Mouse (Mus musculus) kidney, postnatal 25 days (tissue): ENCODE results near the gene Antxr2.

Experiments used
- DNase-seq, 2 experiments: peaks; one replicate each; pipeline ENCODE4 v3.0.0; 2021; ENCODE audit warnings: mixed read lengths in 2 of 2

The Antxr2 gene

GRCm38 (mm10) chr5:98030902-98031641, at the start of gene Antxr2:
Gene Antxr2, minus strand, starts transcription at chr5:98031043.
- DNase-seq, result peak; percentile 64 to 78

DNA sequence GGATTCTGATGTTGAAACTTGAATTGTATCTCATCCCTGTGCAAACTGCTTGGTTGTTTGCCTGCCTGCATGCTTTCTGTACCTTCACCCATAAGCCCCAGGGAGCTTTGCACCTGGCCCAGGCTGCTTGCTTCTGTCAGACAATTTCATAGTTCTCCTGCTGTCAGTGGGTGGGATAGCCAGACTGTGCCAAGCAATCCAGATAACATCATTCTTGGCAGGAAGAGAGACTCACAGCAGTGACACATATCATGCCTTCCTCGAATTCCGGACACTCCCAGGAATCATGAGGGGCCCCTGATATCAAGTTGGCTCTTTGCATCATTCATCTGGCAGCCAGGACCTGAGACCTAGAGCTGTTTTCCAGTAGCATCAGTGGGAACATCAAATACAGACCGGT, 45.8 kb upstream of the Antxr2 start:
- no peak for DNase-seq

GRCm38 (mm10) chr5:98069191-98069590, 38.3 kb upstream of the Antxr2 start:
- DNase-seq, result no peak

GRCm38 (mm10) chr5:98055275-98055674, 24.4 kb upstream of the Antxr2 start:
- no peak for DNase-seq

- no peak for DNase-seq
These were observed 24.0 kb upstream of the Antxr2 start for GRCm38 (mm10) chr5:98054834-98055233.

GRCm38 (mm10) chr5:98034928-98035327, 4.1 kb upstream of the Antxr2 start:
- no peak for DNase-seq

DNA sequence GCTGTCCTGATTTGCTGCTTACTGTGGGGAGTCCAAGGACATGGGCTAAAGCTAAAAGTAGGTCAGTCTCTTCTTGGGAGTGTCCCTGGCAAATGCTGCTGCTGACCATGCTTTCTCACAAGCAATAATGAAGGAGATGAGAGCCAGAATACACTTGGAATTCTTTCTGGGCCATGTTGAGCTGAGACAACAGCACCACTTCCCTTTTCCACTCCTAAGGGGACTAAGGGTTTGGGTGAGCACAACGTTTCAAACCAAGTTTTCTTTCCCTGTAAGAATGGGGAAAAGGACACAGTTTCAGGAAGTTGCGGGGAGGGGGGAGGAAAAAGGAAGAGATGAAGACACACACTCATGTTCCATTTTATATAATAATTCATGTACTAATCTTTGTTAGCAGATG, 3.4 kb upstream of the Antxr2 start:
- no peak for DNase-seq

DNA sequence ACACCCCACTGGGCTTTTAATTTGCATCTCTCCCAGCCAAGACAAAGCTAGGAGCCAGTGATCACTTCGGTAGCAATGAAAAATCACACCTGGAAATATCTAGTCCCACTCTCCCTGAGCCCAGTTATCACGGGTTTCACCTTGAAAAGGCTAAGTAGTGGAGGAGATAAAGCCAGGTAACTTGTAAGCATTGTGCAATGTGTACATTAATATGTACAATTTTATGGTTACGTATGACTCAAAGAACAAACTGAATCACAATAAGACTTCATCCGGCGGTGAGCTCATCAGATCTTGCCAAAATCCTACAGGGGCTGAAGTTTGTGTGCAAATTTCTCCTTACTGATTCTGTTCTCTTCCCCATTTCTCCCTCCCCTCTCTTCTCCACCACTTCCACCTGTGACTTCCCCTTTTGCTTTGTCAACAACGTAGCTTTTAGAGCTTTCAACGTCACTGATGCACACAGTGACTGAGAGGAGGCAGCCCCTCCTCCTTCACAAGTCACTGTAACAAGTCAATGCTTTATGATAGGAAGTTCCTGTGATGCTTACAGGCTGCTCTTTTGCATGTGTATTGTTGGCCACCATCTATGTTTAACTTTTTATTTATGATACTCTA, 2.1 kb upstream of the Antxr2 start:
- no peak for DNase-seq

DNA sequence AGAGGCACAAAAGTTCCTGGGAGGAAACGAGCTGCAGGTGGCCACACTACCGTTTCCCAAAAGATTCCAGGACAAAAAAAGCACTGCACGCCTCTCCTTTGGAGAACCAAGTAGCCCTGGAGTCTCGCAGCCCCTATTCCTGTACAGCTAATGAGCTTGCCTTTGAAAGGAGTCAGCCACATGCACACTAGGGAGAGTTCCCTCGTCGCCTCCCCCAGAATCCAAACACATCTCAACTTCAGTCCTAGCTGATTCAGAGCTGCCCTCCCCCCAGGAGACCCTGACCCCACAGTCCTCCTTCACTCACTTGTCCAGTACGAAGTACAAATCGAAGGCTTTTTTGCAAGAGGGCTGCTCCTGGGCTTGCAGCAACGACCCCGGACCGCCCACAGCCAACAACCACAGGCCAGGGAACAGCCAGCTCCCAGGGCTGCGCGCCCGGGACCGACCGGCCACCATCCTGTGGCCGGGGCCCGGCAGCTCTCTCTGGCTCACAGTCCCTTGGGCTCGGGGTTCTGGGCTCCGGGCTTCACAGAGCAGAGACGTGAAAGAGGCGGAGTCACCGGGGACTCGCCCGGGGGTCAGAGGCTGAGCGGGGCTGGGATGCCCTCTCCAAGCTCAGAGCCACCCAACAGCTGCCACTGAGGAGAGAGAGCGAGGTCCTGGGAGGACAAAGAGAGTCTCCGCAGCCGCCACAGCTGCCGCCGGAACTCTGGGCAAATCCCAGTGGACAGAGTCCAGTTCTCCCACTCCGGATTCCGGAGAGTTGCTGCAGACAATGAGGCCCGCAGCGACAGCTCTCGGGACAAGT, 547 bp downstream of the Antxr2 start:
- DNase-seq, result peak; percentile 53 to 74

DNA sequence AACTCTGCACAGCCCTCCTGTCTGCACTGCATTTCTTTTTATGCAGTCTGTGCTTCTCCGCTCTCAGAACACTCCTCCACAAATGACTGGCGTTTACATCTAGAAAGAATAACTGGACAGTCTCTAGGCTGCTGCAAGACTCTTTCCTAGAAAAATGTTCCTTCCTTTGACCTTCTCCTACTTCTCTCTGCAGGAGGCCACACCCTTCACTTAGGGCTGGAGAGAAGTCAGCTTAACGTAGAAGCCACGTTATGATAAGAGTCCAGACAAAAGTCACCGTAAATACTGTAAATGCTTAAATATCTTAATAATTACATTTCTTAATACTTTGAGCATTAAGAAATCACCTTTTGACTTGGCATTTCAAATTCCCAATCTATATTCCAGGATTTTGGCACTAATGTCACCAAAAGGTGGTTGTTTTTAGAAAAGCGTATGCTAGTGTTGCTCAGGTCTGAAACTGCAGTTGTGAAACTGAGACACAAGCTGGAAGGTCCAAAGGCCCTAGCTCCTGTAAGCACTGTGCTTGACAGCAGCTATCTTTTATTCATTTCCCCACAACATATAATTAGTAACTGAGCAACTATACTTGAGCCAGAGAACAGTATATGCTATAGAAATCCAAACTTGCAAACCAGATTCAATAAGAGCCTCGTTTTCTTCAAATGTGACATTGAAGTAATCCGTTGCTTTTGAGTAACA, 3.0 kb downstream of the Antxr2 start:
- DNase-seq, result no peak

DNA sequence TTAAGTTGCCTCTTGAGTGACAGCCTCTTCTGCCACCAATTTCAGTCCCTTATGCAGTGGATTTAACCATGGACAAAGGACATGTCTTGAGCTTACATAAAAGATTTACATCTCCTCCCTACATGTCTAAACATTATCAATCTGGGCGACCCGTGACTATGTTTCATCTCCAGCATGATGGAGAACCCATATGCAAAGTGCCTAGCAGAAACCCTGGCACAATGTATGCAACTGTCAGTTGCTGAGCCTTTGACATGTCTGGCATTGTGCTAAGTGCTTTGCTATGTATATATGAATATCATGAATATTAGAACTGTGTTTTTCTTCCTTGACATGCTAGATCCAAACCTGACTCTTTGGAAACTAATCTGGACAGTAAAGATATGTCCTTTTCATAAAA, 4.9 kb downstream of the Antxr2 start:
- DNase-seq, result no peak

- no peak for DNase-seq
These were observed 6.3 kb downstream of the Antxr2 start for GRCm38 (mm10) chr5:98024545-98024944.

DNA sequence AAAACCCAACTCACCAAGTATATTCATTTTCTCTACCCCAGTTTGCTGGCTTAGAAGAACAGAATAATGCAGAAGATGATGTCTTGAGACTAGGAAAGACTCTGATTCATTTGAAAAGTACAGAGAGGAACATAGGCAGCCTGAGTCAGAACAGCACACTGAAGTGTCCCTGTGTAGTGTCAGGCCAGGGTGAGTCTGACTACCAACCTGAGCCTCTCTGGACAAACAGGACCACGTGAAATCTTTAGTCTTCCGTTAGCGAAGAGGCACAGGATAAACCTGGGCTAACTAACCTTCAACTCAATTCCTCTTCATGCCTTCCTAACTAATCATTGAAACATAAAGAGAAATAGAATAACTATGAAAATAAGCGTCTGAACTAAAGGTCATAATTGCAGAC, 9.3 kb downstream of the Antxr2 start:
- no peak for DNase-seq

GRCm38 (mm10) chr5:98020658-98021057, 10.2 kb downstream of the Antxr2 start:
- DNase-seq, result no peak

- no peak for DNase-seq
These were observed 11.4 kb downstream of the Antxr2 start for GRCm38 (mm10) chr5:98019396-98019795.

GRCm38 (mm10) chr5:98018162-98018561, 12.7 kb downstream of the Antxr2 start:
- DNase-seq, result no peak

DNA sequence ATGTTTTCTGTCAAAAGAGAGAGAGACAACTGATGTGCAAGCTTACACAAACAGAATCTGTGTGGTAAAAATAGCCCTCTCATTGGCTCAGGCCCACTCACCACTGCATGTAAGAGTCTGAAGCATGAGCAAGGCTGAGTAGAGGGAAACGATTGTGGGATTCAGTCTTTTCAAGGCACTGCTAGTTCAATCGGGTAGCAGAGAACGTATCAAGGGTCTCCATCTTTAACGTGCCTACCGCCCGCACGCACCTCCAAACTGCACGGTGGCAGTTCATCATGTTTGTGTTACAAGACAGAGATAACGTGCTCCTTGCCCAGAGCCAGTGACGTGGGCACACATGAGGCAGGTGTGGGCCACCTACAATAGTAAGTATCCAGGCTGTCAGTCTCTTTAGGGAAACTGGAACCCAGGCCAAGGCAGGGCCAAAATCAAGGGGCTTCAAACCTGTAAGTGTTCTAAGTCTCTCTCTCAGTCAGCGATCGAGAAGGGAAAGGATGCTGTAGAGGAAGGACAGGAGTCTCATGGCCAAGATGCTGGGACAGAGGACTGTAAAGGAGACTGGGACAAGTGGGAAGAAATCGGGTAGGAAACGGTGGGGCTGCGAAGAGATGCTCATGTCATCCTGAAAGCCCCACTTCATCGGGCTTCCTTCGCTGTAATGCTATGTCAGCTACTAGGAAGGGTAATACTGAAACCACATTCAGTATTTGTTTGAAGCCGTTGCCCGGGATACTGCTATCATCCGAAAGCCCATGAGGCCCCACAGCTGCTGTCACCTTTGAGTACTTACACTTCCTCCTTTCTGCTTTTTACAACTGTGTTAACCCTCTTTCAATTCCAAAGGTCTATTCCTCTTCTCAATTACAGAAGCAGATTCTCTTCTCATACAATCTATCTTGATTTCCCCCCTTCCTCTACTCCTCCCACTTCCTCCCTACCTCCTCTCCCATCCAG, 14.3 kb downstream of the Antxr2 start:
- DNase-seq, result peak in 1 of 2 experiments; percentile 9

GRCm38 (mm10) chr5:98005751-98006150, 25.1 kb downstream of the Antxr2 start:
- no peak for DNase-seq

GRCm38 (mm10) chr5:97999261-97999824, 31.5 kb downstream of the Antxr2 start:
- DNase-seq, result no peak

- DNase-seq, result peak in 1 of 2 experiments; percentile 8
These were observed 34.2 kb downstream of the Antxr2 start for GRCm38 (mm10) chr5:97996500-97997176.

- DNase-seq, result no peak
These were observed 35.0 kb downstream of the Antxr2 start for GRCm38 (mm10) chr5:97995881-97996280.
